Mouse (Mus musculus): Measurements from ENCODE around the gene Ebf3. TPM values are rescaled to one million over a fixed set of nuclear protein-coding genes. Genes with fewer than 3 reads are reported as not detected.

Ebf3 gene
- not detected for polyA plus RNA-seq (2017; shearing (Covaris generic))

DNA sequence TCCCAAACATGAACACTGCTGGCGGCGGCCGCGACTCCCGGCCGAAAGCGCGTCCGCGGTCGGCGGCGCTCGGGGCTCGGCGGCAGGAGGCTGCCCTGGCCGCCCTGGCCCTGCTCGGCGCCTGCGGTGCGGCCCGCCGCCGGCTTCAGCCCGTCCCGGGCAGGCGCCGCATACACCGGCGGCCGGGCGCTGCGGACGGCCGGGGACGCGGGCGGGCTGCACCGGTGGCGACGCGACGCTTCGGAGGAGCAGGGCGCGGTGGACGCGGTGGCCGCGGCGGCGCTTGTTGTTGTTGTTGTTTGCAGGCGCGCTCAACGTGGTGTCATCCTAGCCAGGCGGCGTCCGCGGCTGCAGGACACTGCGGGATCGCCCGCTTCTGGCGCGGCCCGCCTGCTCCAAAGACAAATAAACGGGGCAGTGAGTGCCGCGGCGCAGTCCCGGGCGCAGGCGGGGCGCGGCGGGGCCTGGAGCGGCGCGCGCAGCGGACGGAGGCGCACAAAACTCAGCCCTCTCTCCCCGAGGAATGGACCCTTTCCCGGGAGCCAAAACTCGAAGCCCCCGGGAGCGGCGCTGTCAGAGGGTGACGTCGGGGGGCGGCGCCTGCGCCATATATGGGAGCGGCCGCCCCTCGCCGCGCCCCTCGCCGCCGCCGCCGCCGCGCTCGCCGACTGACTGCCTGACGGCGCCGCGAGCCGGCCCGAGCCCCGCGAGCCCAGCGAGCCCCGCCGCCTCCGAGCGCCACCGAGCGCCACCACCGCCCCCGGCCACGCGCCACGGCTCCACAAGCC is at the start of gene Ebf3:
TSS of gene Ebf3 (minus strand) at position 542 of the 788 bp plus-strand sequence.

Other genes with a start within 250 kb of the Ebf3 start
- gene 9430038I01Rik, start 96.3 kb upstream of the Ebf3 start, polyA plus RNA-seq (2017; shearing (Covaris generic)): 30.5 TPM
- gene Glrx3, start 123.2 kb upstream of the Ebf3 start, polyA plus RNA-seq (2017; shearing (Covaris generic)): 80.7 TPM